ENCODE assay signal across 13 mouse cellular contexts in the genomic region with DNA sequence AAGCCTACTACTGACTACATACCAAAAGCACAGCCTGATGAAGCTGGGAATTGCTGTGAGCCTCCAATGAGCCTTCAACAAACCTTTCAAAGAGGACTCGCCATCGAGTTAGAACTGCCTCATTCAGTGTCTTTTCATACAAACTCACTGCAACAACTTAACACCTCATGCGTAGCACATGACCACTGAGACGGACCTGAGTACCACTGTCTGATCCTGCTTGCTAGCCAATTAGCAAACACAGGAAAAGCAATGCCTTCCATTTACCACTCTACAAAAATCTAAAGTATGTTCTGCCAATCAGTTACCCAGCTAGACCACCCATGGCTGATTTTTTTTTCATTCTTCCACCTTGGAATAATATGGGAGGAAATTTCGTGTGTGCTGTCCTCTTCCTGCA.
DNase-seq lines count a peak whose midpoint lies in the region; ATAC-seq and TF ChIP-seq lines count a peak whose summit lies in the region.
"Had no signal": no experiment of that assay in that cellular context is flagged by ENCODE, and none has a peak within 500 bp of the region (broad histone marks: within the 10 kb centered on the region; RNA-seq: fewer than 3 reads in every experiment).

No protein-coding gene starts in this region.

- H3K9me3 ChIP-seq in forebrain, embryonic 10.5 days: no peaks in the 10 kb centered on the region
- no peaks in the 10 kb centered on the region for H3K9me3 ChIP-seq in forebrain, postnatal 0 days (ENCODE audit: low read length)
- no peaks in the 10 kb centered on the region for H3K9me3 ChIP-seq in kidney, embryonic 15.5 days (replicated peaks)
- no peaks in the 10 kb centered on the region for H3K9me3 ChIP-seq in embryonic facial prominence, embryonic 14.5 days (ENCODE audit: control insufficient read depth, low read length)
- H3K9me3 ChIP-seq in limb, embryonic 12.5 days: no peaks in the 10 kb centered on the region

- H3K4me2 ChIP-seq in forebrain, postnatal 0 days (ENCODE audit: low read depth): no peak overlapping the region
- peak overlapping the region; percentile 20; the same call in 1 of the 2 replicates for H3K4me2 ChIP-seq in kidney, embryonic 15.5 days
- H3K4me2 ChIP-seq in embryonic facial prominence, embryonic 14.5 days (ENCODE audit: low read depth, low read length): no peak overlapping the region
- H3K4me2 ChIP-seq in limb, embryonic 12.5 days: no peak overlapping the region

- no peak for ATAC-seq in forebrain, postnatal 0 days
- no peak for ATAC-seq in kidney, embryonic 15.5 days (replicated peaks; ENCODE audit: low FRiP score)
- ATAC-seq in embryonic facial prominence, embryonic 14.5 days (ENCODE audit: low read depth): no peak
- peak; percentile 66 for ATAC-seq in limb, embryonic 12.5 days (ENCODE audit: insufficient number of reproducible peaks, insufficient read depth, low FRiP score, low TSS enrichment, low read depth)

- WGBS in forebrain, embryonic 10.5 days: 50% methylated on average over 5 of the region's 5 CpGs
- WGBS in forebrain, postnatal 0 days: 28% methylated on average over 5 of the region's 5 CpGs
- 51% methylated on average over 5 of the region's 5 CpGs for WGBS in kidney, embryonic 15.5 days
- WGBS in embryonic facial prominence, embryonic 14.5 days: 46% methylated on average over 5 of the region's 5 CpGs
- 29% methylated on average over 5 of the region's 5 CpGs for WGBS in limb, embryonic 12.5 days

- no peak overlapping the region for H3K4me3 ChIP-seq in forebrain, embryonic 10.5 days
- H3K4me3 ChIP-seq in forebrain, postnatal 0 days (ENCODE audit: low read depth, low read length): no peak overlapping the region
- H3K4me3 ChIP-seq in kidney, embryonic 15.5 days (replicated peaks): no peak overlapping the region
- no peak overlapping the region for H3K4me3 ChIP-seq in embryonic facial prominence, embryonic 14.5 days (ENCODE audit: low read depth, low read length)
- H3K4me3 ChIP-seq in limb, embryonic 12.5 days (replicated peaks): no peak overlapping the region

- no peaks in the 10 kb centered on the region for H3K36me3 ChIP-seq in forebrain, embryonic 10.5 days (replicated peaks)
- no peaks in the 10 kb centered on the region for H3K36me3 ChIP-seq in forebrain, postnatal 0 days (ENCODE audit: insufficient read depth)
- H3K36me3 ChIP-seq in kidney, embryonic 15.5 days: no peaks in the 10 kb centered on the region
- H3K36me3 ChIP-seq in embryonic facial prominence, embryonic 14.5 days (ENCODE audit: control insufficient read depth, insufficient read depth, low read length): no peaks in the 10 kb centered on the region
- no peaks in the 10 kb centered on the region for H3K36me3 ChIP-seq in limb, embryonic 12.5 days

- H3K9ac ChIP-seq in forebrain, postnatal 0 days: no peak overlapping the region
- H3K9ac ChIP-seq in kidney, embryonic 15.5 days: no peak overlapping the region
- H3K9ac ChIP-seq in embryonic facial prominence, embryonic 14.5 days (ENCODE audit: low read depth, low read length): no peak overlapping the region
- no peak overlapping the region for H3K9ac ChIP-seq in limb, embryonic 12.5 days (replicated peaks)

- DNase-seq in forebrain, embryonic 10.5 days (ENCODE audit: extremely low spot score, low spot score): no peak
- no peak for DNase-seq in forebrain, postnatal 0 days
- DNase-seq in kidney, adult 9 months: no peak
- DNase-seq in embryonic facial prominence, embryonic 14.5 days (ENCODE audit: low spot score): no peak
- no peak for DNase-seq in B cell, adult 2 months
- DNase-seq in yolk sac, embryonic 10.5 days (ENCODE audit: low spot score): no peak
- DNase-seq: gastrocnemius, postnatal 10 days; layer of hippocampus, postnatal 36 days; lung, adult 18-20 months; thymus, postnatal 4 days had no signal

- H3K27me3 ChIP-seq in forebrain, embryonic 10.5 days (ENCODE audit: poor library complexity, severe bottlenecking): peaks cover 9% of the 10 kb centered on the region
- no peaks in the 10 kb centered on the region for H3K27me3 ChIP-seq in forebrain, postnatal 0 days (ENCODE audit: insufficient read depth, low read length)
- no peaks in the 10 kb centered on the region for H3K27me3 ChIP-seq in kidney, embryonic 15.5 days
- H3K27me3 ChIP-seq in embryonic facial prominence, embryonic 14.5 days (replicated peaks; ENCODE audit: control insufficient read depth, insufficient read depth, low read length): no peaks in the 10 kb centered on the region
- no peaks in the 10 kb centered on the region for H3K27me3 ChIP-seq in limb, embryonic 12.5 days

- no peak for TF ChIP-seq CTCF in forebrain, postnatal 0 days (IDR thresholded peaks at IDR 0.05; ENCODE audit: low read depth)

- H3K27ac ChIP-seq in forebrain, embryonic 10.5 days: peak overlapping the region; percentile 64; the same call in 1 of the 2 replicates
- no peak overlapping the region for H3K27ac ChIP-seq in forebrain, postnatal 0 days (ENCODE audit: low read depth, low read length)
- peak overlapping the region; percentile 11; the same call in 1 of the 2 replicates for H3K27ac ChIP-seq in kidney, embryonic 15.5 days
- H3K27ac ChIP-seq in embryonic facial prominence, embryonic 14.5 days (replicated peaks; ENCODE audit: low read depth, low read length): peak overlapping the region; percentile 22; the same call in 1 of the 2 replicates
- H3K27ac ChIP-seq in limb, embryonic 12.5 days: peak overlapping the region; percentile 95
- H3K27ac ChIP-seq: kidney, postnatal 0 days had no signal

- H3K4me1 ChIP-seq in forebrain, embryonic 10.5 days: peaks cover 46% of the 10 kb centered on the region
- no peaks in the 10 kb centered on the region; the same call in 1 of the 2 replicates for H3K4me1 ChIP-seq in forebrain, postnatal 0 days (ENCODE audit: insufficient read depth)
- peaks cover 24% of the 10 kb centered on the region for H3K4me1 ChIP-seq in kidney, embryonic 15.5 days
- H3K4me1 ChIP-seq in embryonic facial prominence, embryonic 14.5 days (ENCODE audit: control insufficient read depth, insufficient read depth, low read length): peaks cover 22% of the 10 kb centered on the region; the same call in 1 of the 2 replicates
- peaks cover 51% of the 10 kb centered on the region for H3K4me1 ChIP-seq in limb, embryonic 12.5 days (replicated peaks)
